26 mouse cellular contexts compared by ENCODE assay signal in genomic region chrX:82809171-82809570, GRCm38 (mm10).
"Had no signal": no experiment of that assay in that cellular context is flagged by ENCODE, and none has a peak within 500 bp of the region (broad histone marks: within the 10 kb centered on the region; RNA-seq: fewer than 3 reads in every experiment).

No protein-coding gene starts in this region.

- H3K9me3 ChIP-seq: embryonic facial prominence, embryonic 10.5 days; embryonic facial prominence, embryonic 12.5 days; embryonic facial prominence, embryonic 13.5 days; embryonic facial prominence, embryonic 15.5 days; forebrain, embryonic 10.5 days; forebrain, embryonic 12.5 days; forebrain, embryonic 13.5 days; forebrain, embryonic 15.5 days had no signal

- H3K27ac ChIP-seq: embryonic facial prominence, embryonic 10.5 days; embryonic facial prominence, embryonic 12.5 days; embryonic facial prominence, embryonic 13.5 days; embryonic facial prominence, embryonic 15.5 days; forebrain, embryonic 10.5 days; forebrain, embryonic 12.5 days; forebrain, embryonic 13.5 days; forebrain, embryonic 15.5 days; gastrocnemius, adult 2 months; heart, adult 2 months had no signal

- H3K36me3 ChIP-seq: embryonic facial prominence, embryonic 10.5 days; embryonic facial prominence, embryonic 12.5 days; embryonic facial prominence, embryonic 13.5 days; embryonic facial prominence, embryonic 15.5 days; forebrain, embryonic 10.5 days; forebrain, embryonic 12.5 days; forebrain, embryonic 15.5 days had no signal

- H3K4me3 ChIP-seq: embryonic facial prominence, embryonic 10.5 days; embryonic facial prominence, embryonic 12.5 days; embryonic facial prominence, embryonic 13.5 days; embryonic facial prominence, embryonic 15.5 days; erythroblast, embryonic 14.5 days; forebrain, embryonic 10.5 days; forebrain, embryonic 12.5 days; forebrain, embryonic 13.5 days; forebrain, embryonic 15.5 days; gastrocnemius, adult 2 months; heart, adult 2 months had no signal

- ATAC-seq: forebrain, embryonic 13.5 days; forebrain, embryonic 14.5 days; forebrain, embryonic 15.5 days; forebrain, embryonic 16.5 days; forebrain, postnatal 0 days had no signal

- H3K9ac ChIP-seq: embryonic facial prominence, embryonic 12.5 days; embryonic facial prominence, embryonic 13.5 days; embryonic facial prominence, embryonic 15.5 days; forebrain, embryonic 12.5 days; forebrain, embryonic 13.5 days; forebrain, embryonic 15.5 days; forebrain, postnatal 0 days had no signal

- H3K4me2 ChIP-seq: embryonic facial prominence, embryonic 12.5 days; embryonic facial prominence, embryonic 13.5 days; embryonic facial prominence, embryonic 15.5 days; forebrain, embryonic 12.5 days; forebrain, embryonic 13.5 days; forebrain, embryonic 15.5 days had no signal

- H3K27me3 ChIP-seq: embryonic facial prominence, embryonic 12.5 days; embryonic facial prominence, embryonic 13.5 days; embryonic facial prominence, embryonic 15.5 days; forebrain, embryonic 12.5 days; forebrain, embryonic 13.5 days; forebrain, embryonic 15.5 days had no signal

- H3K4me1 ChIP-seq: embryonic facial prominence, embryonic 10.5 days; embryonic facial prominence, embryonic 12.5 days; embryonic facial prominence, embryonic 13.5 days; embryonic facial prominence, embryonic 15.5 days; forebrain, embryonic 10.5 days; forebrain, embryonic 12.5 days; forebrain, embryonic 13.5 days; forebrain, embryonic 15.5 days had no signal

- DNase-seq: cerebellum, adult 9-11 months; cerebellum, postnatal 10 days; cerebellum, postnatal 14 days; cerebellum, postnatal 25 days; cerebellum, postnatal 36 days; embryo, embryonic 11 days; forebrain, postnatal 0 days; gastrocnemius, adult 2 months; gastrocnemius, postnatal 10 days; gastrocnemius, postnatal 14 days; gastrocnemius, postnatal 25 days; gastrocnemius, postnatal 36 days; heart, adult 11 months; heart, adult 18-20 months; heart, adult 2 months had no signal
